Mouse (Mus musculus): ENCODE measurements around the gene Gpn3.

DNA sequence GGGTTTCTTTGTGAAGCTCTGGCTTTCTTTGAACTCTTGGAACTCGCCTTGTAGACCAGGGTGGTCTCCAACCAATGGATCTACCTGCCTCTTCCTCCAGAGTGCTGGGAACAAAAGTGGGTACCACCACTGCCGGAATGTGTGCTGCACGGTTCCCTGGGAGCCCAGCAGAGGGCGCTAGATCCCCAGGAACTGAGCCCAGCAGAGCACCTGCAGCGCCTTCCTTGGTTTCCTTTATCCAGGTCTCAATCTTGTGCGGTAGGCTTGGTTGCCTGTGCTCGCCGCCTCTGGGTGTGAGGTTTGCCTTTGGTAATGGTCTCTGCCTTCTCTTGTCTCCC lies 29.6 kb downstream of the Gpn3 start:
- TF ChIP-seq CTCF (IDR thresholded peaks at IDR 0.05; ENCODE audit: extremely low read depth, insufficient read depth, insufficient read length, insufficient replicate concordance) (peak; percentile 87), POLR2A (IDR thresholded peaks at IDR 0.05; ENCODE audit: low read depth, low read length) (no peak)

Measured in spleen, adult 2 months (tissue).